Mouse (Mus musculus) lung, adult 2 months (tissue): ENCODE data around the gene Col4a2. TPM values are rescaled to one million over a fixed set of nuclear protein-coding genes. Genes with fewer than 3 reads are reported as not detected.

Source experiments
- DNase-seq: peaks from one replicate; pipeline ENCODE4 v3.0.0; 2022
- H3K4me1 ChIP-seq: fragments of 200-500 bp; 2 replicates; pipeline ENCODE4 v1.6.1; 2011; ENCODE audit warnings: low read length; ENCODE audit not compliant: control insufficient read depth, insufficient read depth
- H3K4me3 ChIP-seq: fragments of 200-500 bp; replicated peaks from 2 replicates; pipeline ENCODE3; 2011; ENCODE audit warnings: low read depth, mild to moderate bottlenecking, control low read depth, low read length; ENCODE audit errors: extremely low read depth
- CTCF ChIP-seq: fragments of 200-500 bp; IDR thresholded peaks from 2 replicates; pipeline ENCODE4 v1.5.1; 2011; ENCODE audit warnings: mild to moderate bottlenecking, low read length, control low read depth; ENCODE audit not compliant: insufficient read depth
- POLR2A ChIP-seq: fragments of 200-500 bp; IDR thresholded peaks from 2 replicates; pipeline ENCODE4 v1.6.1; 2011; ENCODE audit warnings: low read depth, mild to moderate bottlenecking, control low read depth, low read length, borderline replicate concordance; ENCODE audit errors: extremely low read depth
- WGBS: fragments of 180-500 bp; shearing (Covaris S2); methylation state at CpG from one replicate; pipeline ENCODE4 v1.1.7; 2018; 5-methylcytosine and 5-hydroxymethylcytosine counted together
- polyA plus RNA-seq: library from polyadenylated mRNA; depleted of rRNA; stranded (reverse); fragments of >200 nt; gene quantifications from 2 replicates; pipeline ENCODE4 v1.2.3, GENCODE M21; 2012

Gene Col4a2
- polyA plus RNA-seq, 1 experiment = 237 TPM

DNA sequence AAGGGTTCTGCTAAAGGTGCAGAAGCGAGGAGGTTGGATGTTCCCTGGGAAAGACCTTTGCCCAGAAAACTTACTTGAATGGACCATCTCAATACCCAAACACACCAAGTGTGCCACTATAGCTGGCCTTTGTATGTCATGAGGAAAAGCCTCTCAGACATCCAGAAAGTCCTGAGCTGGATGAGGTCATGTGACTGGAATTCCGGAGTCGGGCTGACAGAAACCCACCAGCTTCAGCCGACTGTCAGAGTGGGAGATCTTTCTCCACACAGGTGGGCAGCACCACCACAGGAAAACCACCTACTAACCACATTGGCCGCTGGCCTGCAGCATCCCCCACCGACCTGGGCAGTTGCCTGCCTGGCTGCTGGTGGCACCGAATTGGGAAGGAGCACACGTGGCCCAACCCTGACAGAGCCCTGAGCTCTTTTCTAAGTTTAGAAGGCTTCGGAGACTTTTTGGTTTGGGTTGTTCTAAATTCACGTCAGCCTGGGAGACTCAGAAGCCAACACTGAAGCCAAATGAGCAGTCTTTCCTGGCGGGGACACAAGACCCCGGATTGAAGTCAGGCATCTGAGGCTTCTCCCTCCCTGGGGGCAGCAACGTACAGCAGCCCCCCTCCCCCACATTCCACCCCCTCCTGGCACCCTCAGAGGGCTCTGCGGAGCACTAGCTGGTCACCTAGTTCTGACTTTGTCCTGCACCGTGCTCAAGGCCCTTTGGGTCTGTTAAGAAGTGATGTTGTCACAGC is 61.9 kb downstream of the Col4a2 start:
- Histone ChIP-seq H3K4me1 (peaks cover 10% of the 10 kb centered on the region), H3K4me3 (no peak overlapping the region)
- 79% methylated on average over 15 of the region's 15 CpGs for WGBS
- no peak for DNase-seq
- TF ChIP-seq POLR2A (no peak), CTCF (no peak)

DNA sequence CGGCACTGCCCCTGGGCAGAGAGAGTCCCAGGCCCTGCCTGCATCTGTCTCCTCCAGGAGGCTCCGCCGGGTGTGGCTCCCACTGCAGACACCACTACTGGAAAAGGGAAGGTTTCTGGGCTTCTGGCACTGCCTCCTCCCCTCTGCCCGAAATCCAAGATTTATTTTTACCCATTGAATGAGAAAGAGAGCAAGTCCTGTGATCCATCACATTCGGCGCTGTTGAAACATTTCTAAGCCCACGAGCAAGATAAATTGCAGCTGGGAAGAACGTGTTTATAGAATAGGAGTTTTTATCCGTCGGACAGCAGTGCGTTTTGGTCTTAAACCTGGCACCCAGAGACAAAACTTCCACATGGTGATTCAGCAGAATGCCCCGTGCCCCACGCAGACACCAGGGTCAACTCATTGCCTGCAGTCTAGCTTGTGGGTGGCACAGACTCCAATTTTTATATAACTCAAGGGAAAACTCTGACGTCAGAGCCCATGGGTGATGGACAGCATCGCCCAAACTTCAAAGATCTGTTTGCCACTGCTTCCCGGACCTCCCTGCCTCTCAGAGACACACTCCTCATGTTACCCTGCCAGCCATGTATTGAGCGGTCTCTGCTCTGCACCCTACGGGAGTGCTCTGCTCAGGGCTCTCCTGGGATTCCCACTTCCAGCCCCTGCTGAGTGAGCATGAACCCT is 63.3 kb downstream of the Col4a2 start:
- Histone ChIP-seq H3K4me1 (peaks cover 13% of the 10 kb centered on the region), H3K4me3 (no peak overlapping the region)
- DNase-seq = no peak
- TF ChIP-seq CTCF = no peak
- no peak for TF ChIP-seq POLR2A
- 43% methylated on average over 18 of the region's 18 CpGs for WGBS

DNA sequence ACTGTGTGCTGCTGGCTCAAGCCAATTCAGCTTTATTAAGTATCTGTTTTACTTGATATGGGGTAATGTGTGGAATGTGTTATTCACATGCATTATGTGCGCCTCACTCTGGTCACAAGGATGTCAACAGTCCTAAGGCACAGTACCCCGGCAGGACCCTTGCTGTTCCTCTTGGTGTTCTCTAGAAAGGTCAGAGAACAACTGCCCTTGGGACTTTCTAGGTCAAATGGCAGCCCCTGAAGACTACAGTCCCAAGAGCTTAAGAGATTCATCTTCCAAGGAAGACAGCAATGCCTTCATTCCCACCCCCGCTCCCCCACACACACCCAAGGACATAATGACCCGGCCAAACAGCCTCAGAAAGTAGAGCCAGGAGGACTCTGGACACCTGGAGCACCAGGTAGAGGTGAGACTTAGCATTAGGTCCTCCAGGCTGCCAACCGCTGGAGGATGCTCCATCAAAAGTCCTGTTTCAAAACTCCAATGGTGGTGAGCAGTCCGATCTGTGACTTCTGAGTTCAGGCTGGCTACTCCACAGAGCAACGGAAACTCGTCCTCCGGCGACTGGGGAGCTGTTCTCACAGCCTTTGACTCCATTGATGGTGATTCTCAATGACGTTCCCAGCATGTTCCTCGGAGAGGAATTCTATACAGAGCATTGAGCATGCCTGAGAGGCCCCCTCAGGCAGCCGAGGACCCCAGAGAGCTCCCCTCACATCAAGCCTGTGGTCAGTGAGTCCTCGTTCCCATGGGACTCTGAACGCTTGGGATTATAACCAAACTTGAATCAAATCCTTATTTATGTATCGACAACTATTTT is 65.0 kb downstream of the Col4a2 start:
- DNase-seq = no peak
- no peak for TF ChIP-seq CTCF
- TF ChIP-seq POLR2A = no peak
- 76% methylated on average over 16 of the region's 16 CpGs for WGBS
- Histone ChIP-seq H3K4me1 (peaks cover 22% of the 10 kb centered on the region), H3K4me3 (no peak overlapping the region)

- TF ChIP-seq POLR2A (no peak), CTCF (no peak)
- 60% methylated on average over 7 of the region's 7 CpGs for WGBS
Measured at GRCm38 (mm10) chr8:11379590-11379989, 67.0 kb downstream of the Col4a2 start.

GRCm38 (mm10) chr8:11381544-11381943 is 68.9 kb downstream of the Col4a2 start:
- Histone ChIP-seq H3K4me3 (no peak overlapping the region), H3K4me1 (peaks cover 27% of the 10 kb centered on the region)
- no peak for DNase-seq
- no peak for TF ChIP-seq CTCF
- TF ChIP-seq POLR2A = no peak
- WGBS = 83% methylated on average over 7 of the region's 7 CpGs

More at GRCm38 (mm10) chr8:11379590-11379989, 67.0 kb downstream of the Col4a2 start:
- Histone ChIP-seq H3K4me1 (peaks cover 29% of the 10 kb centered on the region), H3K4me3 (no peak overlapping the region)
- DNase-seq = no peak

DNA sequence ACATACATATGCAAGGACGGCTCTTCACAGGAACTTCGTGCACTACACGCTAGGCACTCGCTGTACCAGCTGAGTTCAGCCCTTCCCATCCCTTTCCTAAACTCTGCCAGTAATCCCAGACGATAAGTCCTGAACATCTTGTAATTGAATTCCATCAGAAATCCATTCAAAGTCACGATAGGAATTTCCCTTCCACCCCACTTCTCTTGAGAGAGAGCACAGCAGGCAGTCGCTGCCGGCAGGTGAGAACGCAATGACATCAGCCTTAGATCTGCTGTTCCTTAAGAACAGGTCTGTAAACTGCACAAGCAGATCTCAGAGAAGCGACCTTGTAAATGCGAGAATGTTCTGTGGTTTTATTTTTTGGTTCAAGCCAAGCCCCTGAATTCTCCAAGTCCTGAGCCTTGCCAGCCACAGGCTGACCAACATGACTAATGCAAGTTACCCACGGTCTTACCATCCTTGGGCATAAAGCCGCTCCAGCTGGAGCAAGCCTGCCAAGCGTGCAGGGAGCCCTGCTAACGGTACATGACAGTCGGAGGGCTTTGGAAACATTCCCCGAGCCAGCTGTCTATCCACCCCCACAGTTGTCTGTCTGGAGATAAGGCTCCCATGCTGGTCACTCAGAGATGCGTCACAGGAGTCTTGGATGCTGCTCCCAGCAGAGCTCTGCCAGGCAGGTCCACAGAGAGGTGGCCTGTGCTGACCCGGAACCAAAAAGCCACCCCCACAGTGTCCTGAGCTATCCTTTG is 69.6 kb downstream of the Col4a2 start:
- no peak overlapping the region for H3K4me3 ChIP-seq
- 50% methylated on average over 19 of the region's 19 CpGs for WGBS
- DNase-seq = no peak
- no peak for TF ChIP-seq CTCF
- no peak for TF ChIP-seq POLR2A
- peaks cover 27% of the 10 kb centered on the region for H3K4me1 ChIP-seq

GRCm38 (mm10) chr8:11382933-11383332 is 70.3 kb downstream of the Col4a2 start:
- no peak for DNase-seq
- peaks cover 27% of the 10 kb centered on the region for H3K4me1 ChIP-seq

GRCm38 (mm10) chr8:11383379-11383778 is 70.8 kb downstream of the Col4a2 start:
- WGBS = 56% methylated on average over 3 of the region's 3 CpGs
- TF ChIP-seq POLR2A (no peak), CTCF (no peak)
- no peak overlapping the region for H3K4me3 ChIP-seq
- peaks cover 27% of the 10 kb centered on the region for H3K4me1 ChIP-seq
- no peak for DNase-seq

More at GRCm38 (mm10) chr8:11382933-11383332, 70.3 kb downstream of the Col4a2 start:
- 43% methylated on average over 3 of the region's 3 CpGs for WGBS
- TF ChIP-seq POLR2A (no peak), CTCF (no peak)
- H3K4me3 ChIP-seq = no peak overlapping the region

DNA sequence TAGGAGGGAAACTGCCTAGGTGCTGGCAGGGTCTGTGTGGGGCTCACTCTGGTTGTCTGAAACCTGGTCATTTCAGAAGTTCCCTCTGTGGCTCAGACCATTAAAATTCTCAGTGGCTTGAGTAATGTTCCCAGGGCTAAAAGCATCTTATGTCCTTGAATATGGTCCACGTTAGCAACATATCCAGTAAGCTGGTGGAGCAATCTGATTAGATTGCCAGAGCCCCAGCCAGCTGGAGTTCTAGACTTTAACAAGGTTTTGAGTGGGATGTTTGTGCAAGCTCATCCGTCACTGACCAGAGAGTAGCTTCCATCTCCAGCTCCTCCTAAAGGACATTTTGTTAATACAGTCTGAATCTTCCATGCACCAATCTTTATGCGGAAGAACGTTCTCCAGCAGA is 72.2 kb downstream of the Col4a2 start:
- WGBS = 54% methylated on average over 4 of the region's 4 CpGs
- no peak for DNase-seq
- peaks cover 29% of the 10 kb centered on the region for H3K4me1 ChIP-seq
- no peak overlapping the region for H3K4me3 ChIP-seq
- TF ChIP-seq CTCF (no peak), POLR2A (no peak)
